Mouse (Mus musculus) neural tube, embryonic 13.5 days (tissue): ENCODE data around the gene Slit3. TPM values are rescaled to one million over a fixed set of nuclear protein-coding genes. Genes with fewer than 3 reads are reported as not detected.

Experiments used
- ATAC-seq: fragments of 200-750 bp; cut with Nextera tagmentation; 2 replicates; pipeline ENCODE4 v1.8.0; 2017; ENCODE audit warnings: low read depth, mild to moderate bottlenecking, moderate TSS enrichment, moderate library complexity
- H3K27ac ChIP-seq: fragments of 300-500 bp; sonication (generic); replicated peaks from 2 replicates; pipeline ENCODE4 v1.5.1; 2015; ENCODE audit warnings: moderate library complexity, mild to moderate bottlenecking, inconsistent platforms
- H3K27me3 ChIP-seq: fragments of 300-500 bp; sonication (generic); 2 replicates; pipeline ENCODE4 v1.6.1; 2015; ENCODE audit warnings: mild to moderate bottlenecking, inconsistent platforms
- H3K36me3 ChIP-seq: fragments of 300-500 bp; sonication (generic); 2 replicates; pipeline ENCODE4 v1.6.1; 2015; ENCODE audit warnings: mild to moderate bottlenecking, inconsistent platforms
- H3K4me1 ChIP-seq: fragments of 300-500 bp; sonication (generic); replicated peaks from 2 replicates; pipeline ENCODE4 v1.6.1; 2015; ENCODE audit warnings: inconsistent platforms
- H3K4me2 ChIP-seq: fragments of 300-500 bp; sonication (generic); 2 replicates; pipeline ENCODE4 v1.6.1; 2015; ENCODE audit warnings: inconsistent platforms, mild to moderate bottlenecking, moderate library complexity
- H3K4me3 ChIP-seq: fragments of 300-500 bp; sonication (generic); 2 replicates; pipeline ENCODE4 v1.5.1; 2015; ENCODE audit warnings: mild to moderate bottlenecking, inconsistent platforms
- H3K9ac ChIP-seq: fragments of 300-500 bp; sonication (generic); 2 replicates; pipeline ENCODE4 v1.6.1; 2015; ENCODE audit warnings: moderate library complexity, mild to moderate bottlenecking, inconsistent platforms
- H3K9me3 ChIP-seq: fragments of 300-500 bp; sonication (generic); 2 replicates; pipeline ENCODE4 v1.6.1; 2016; ENCODE audit warnings: inconsistent platforms
- WGBS: fragments of 180-500 bp; shearing (Covaris S2); methylation state at CpG from one replicate; pipeline ENCODE4 v1.1.7; 2015; 5-methylcytosine and 5-hydroxymethylcytosine counted together
- polyA plus RNA-seq: library from polyadenylated mRNA; unstranded; fragments of >200 nt; fragmentation: Nextera tagmentation; extraction: Ambion mirVana; gene quantifications from 2 replicates; pipeline ENCODE4 v1.2.1, GENCODE M21; 2015

The Slit3 gene
- polyA plus RNA-seq, 1 experiment from 2014 or later, result 31.2 TPM

DNA sequence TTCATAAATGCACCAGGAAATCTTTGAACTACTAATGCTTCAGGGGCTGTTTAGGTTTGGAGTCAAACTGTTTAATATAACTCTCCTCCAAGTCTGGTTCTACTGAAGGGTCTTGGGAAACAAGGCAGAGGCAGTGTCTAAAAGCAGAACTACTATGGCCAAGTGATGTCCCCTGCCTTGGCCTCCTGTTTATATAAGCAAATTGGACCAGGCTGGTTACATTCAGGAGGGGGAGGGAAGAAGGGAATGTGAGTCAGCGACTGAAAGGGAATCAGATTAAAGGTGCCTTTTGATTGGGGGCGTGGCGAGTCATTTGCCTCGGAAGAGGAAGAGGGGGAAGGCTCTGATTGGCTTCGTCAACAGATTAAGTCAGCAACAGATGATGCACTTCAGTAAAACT, 249.7 kb downstream of the Slit3 start:
- H3K4me3 ChIP-seq, result no peak overlapping the region
- peaks cover 69% of the 10 kb centered on the region for H3K27me3 ChIP-seq
- H3K4me2 ChIP-seq, result no peak overlapping the region
- WGBS, result 25% methylated on average over 5 of the region's 5 CpGs
- H3K4me1 ChIP-seq, result peaks cover 9% of the 10 kb centered on the region
- no peaks in the 10 kb centered on the region for H3K36me3 ChIP-seq
- ATAC-seq, result no peak
- peaks cover 8% of the 10 kb centered on the region for H3K9me3 ChIP-seq
- H3K9ac ChIP-seq, result no peak overlapping the region
- H3K27ac ChIP-seq, result no peak overlapping the region

GRCm38 (mm10) chr11:35372410-35372809, 251.4 kb downstream of the Slit3 start:
- H3K4me3 ChIP-seq, result no peak overlapping the region
- H3K36me3 ChIP-seq, result no peaks in the 10 kb centered on the region
- 0 out of 2 replicates have a peak, but pooled peaks cover 6% of the 10 kb centered on the region for H3K4me1 ChIP-seq
- WGBS, result 89% methylated on average over 3 of the region's 3 CpGs
- H3K27ac ChIP-seq, result no peak overlapping the region
- no peak overlapping the region for H3K4me2 ChIP-seq
- H3K27me3 ChIP-seq, result peaks cover 55% of the 10 kb centered on the region
- peaks cover 8% of the 10 kb centered on the region for H3K9me3 ChIP-seq
- H3K9ac ChIP-seq, result no peak overlapping the region
- no peak for ATAC-seq

DNA sequence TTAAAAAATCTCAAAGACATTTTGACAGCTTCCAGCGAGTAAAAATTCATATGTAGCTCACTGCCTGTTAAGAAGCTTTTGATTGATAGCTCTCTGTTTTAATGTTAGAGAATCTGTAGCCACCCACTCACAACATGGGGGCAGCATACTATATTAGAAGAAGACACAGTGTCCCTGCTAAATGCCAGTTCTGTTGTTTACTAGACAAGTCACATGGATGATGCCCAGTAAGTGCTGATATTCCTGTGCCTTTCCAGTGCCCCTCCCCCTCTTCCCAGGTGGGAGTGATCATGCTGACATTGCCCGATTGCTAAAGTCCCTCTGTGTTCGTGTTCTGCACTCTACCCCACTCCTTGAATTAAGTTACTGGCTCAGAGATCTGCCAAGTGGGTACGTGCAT, 254.0 kb downstream of the Slit3 start:
- 74% methylated on average over 4 of the region's 4 CpGs for WGBS
- Histone ChIP-seq H3K4me3 (no peak overlapping the region), H3K9me3 (peaks cover 8% of the 10 kb centered on the region), H3K9ac (no peak overlapping the region), H3K4me2 (no peak overlapping the region), H3K4me1 (0 out of 2 replicates have a peak, but pooled peaks cover 4% of the 10 kb centered on the region), H3K27me3 (peaks cover 37% of the 10 kb centered on the region), H3K36me3 (no peaks in the 10 kb centered on the region), H3K27ac (no peak overlapping the region)
- ATAC-seq, result no peak

DNA sequence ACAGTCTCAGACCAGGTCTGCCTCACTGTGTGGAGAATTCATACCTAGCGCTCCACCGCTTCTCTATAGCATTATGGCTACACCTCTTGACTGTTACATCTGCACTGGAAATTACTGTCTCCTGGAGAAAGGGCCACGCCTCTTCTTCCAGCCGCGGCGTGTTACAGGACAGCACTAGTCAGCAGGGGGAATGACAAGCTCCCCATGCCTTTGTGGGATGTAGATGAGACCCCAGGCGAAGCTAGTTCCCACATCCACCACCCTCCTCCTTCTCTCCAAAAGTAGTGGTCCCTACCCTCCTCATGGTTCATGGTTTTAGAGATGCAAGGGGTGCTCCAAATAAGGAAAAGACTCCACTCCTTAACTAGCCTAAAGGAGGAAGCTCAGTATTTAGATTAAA, 257.8 kb downstream of the Slit3 start:
- no peaks in the 10 kb centered on the region for H3K36me3 ChIP-seq
- ATAC-seq, result no peak
- H3K27me3 ChIP-seq, result peaks cover 22% of the 10 kb centered on the region
- no peak overlapping the region for H3K27ac ChIP-seq
- no peaks in the 10 kb centered on the region for H3K9me3 ChIP-seq
- no peaks in the 10 kb centered on the region for H3K4me1 ChIP-seq
- no peak overlapping the region for H3K9ac ChIP-seq
- WGBS, result 70% methylated on average over 7 of the region's 7 CpGs
- H3K4me2 ChIP-seq, result no peak overlapping the region
- no peak overlapping the region for H3K4me3 ChIP-seq

DNA sequence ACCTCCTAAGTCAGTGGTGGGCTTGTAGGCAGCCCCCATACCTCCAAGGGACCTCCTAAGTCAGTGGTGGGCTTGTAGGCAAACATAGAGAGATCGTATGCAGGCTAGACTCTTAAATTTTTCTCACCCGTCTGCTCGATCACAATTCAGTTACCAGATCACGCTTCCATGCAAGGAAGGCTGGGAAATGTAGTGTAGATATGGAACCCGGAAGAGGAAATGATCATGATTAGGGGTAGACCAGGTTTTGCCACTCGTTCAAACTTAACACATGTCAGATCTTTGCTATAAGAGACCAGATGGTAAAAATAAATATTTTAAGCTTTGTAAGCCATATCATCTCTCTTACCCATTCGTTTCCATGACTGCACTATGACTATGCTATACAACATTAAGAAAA, 258.4 kb downstream of the Slit3 start:
- 84% methylated on average over 7 of the region's 7 CpGs for WGBS
- H3K4me2 ChIP-seq, result no peak overlapping the region
- no peak overlapping the region for H3K9ac ChIP-seq
- no peaks in the 10 kb centered on the region for H3K9me3 ChIP-seq
- H3K4me3 ChIP-seq, result no peak overlapping the region
- H3K36me3 ChIP-seq, result no peaks in the 10 kb centered on the region
- H3K4me1 ChIP-seq, result no peaks in the 10 kb centered on the region
- ATAC-seq, result no peak
- H3K27me3 ChIP-seq, result peaks cover 28% of the 10 kb centered on the region
- H3K27ac ChIP-seq, result no peak overlapping the region

DNA sequence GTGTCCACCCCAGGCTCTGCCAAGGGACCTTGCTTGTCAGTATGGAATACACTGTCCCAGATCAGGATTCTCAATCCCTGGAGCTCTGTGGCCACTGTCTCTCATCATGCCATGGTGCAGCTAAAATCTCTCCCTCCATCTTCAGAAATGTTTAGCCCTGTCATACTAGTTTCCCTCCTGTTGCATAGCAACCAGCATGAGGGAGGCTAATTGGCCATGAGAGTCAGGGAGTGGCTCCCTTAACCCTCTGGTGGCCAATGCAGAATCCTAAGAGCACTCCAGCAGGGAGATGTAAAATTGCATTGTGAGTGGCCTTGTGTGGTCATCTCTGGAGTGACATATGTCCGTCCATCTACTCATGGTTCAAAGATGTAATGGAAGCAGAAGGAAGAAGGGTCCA, 259.7 kb downstream of the Slit3 start:
- Histone ChIP-seq H3K9me3 (no peaks in the 10 kb centered on the region), H3K9ac (no peak overlapping the region), H3K4me2 (no peak overlapping the region), H3K4me1 (no peaks in the 10 kb centered on the region), H3K27me3 (peaks cover 21% of the 10 kb centered on the region), H3K4me3 (no peak overlapping the region), H3K36me3 (no peaks in the 10 kb centered on the region), H3K27ac (no peak overlapping the region)
- ATAC-seq, result no peak
- 86% methylated on average over 1 of the region's 1 CpGs for WGBS

DNA sequence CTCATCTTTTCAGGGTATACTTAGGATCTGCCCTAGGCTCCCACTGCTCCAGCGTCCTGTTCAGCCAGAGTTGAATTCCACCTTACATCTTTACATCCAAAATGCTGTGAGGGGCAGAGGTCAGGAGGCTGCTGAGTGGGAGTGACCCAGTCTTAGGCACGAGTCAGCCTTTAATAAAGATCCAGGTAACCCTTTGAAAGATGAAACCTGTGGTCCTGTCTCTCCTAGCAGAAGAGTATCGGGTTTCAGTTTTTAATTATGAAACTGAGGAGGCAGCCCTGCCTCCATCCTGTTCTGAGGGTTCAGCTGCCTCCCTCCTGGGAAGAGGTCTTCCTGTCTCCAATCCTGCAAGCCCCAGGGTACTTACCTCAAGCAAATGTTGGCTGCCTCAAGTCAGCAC, 264.4 kb downstream of the Slit3 start:
- H3K27ac ChIP-seq, result no peak overlapping the region

GRCm38 (mm10) chr11:35387826-35388225, 266.8 kb downstream of the Slit3 start:
- Histone ChIP-seq H3K4me2 (no peak overlapping the region), H3K36me3 (no peaks in the 10 kb centered on the region), H3K27ac (no peak overlapping the region), H3K27me3 (peaks cover 24% of the 10 kb centered on the region), H3K4me3 (no peak overlapping the region), H3K9me3 (no peaks in the 10 kb centered on the region), H3K9ac (no peak overlapping the region), H3K4me1 (peaks cover 8% of the 10 kb centered on the region; the same call in 1 of the 2 replicates)
- no peak for ATAC-seq
- WGBS, result 66% methylated on average over 10 of the region's 10 CpGs

More for the DNA sequence above, 264.4 kb downstream of the Slit3 start:
- H3K4me3 ChIP-seq, result no peak overlapping the region
- H3K36me3 ChIP-seq, result no peaks in the 10 kb centered on the region
- no peak for ATAC-seq
- H3K4me2 ChIP-seq, result no peak overlapping the region
- no peaks in the 10 kb centered on the region for H3K9me3 ChIP-seq
- no peak overlapping the region for H3K9ac ChIP-seq
- H3K27me3 ChIP-seq, result peaks cover 15% of the 10 kb centered on the region
- WGBS, result 39% methylated on average over 3 of the region's 3 CpGs
- peaks cover 8% of the 10 kb centered on the region; the same call in 1 of the 2 replicates for H3K4me1 ChIP-seq

DNA sequence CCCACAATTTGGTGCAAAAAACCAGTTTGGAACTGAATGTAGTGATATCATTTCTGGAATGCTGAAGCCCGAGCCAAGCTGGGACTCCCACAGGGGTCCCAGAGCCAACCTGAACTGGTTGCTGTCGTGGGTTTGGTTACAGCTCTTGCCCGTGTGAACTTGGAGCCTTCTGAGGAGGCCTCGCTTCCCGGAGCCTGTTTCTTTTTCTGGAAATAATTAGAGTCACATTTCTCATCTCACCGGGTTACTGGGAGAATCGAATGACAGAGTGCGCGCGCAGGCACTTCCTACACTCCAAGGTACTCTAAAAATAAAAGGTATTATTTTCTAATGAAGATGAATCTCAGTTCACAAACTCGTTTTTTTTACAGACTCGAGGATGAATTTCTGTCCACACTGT, 267.4 kb downstream of the Slit3 start:
- no peak overlapping the region for H3K27ac ChIP-seq
- peaks cover 12% of the 10 kb centered on the region for H3K4me1 ChIP-seq
- H3K4me3 ChIP-seq, result no peak overlapping the region
- H3K9me3 ChIP-seq, result no peaks in the 10 kb centered on the region
- ATAC-seq, result no peak
- H3K4me2 ChIP-seq, result no peak overlapping the region
- no peak overlapping the region for H3K9ac ChIP-seq
- WGBS, result 76% methylated on average over 12 of the region's 12 CpGs
- no peaks in the 10 kb centered on the region for H3K36me3 ChIP-seq
- H3K27me3 ChIP-seq, result peaks cover 24% of the 10 kb centered on the region

DNA sequence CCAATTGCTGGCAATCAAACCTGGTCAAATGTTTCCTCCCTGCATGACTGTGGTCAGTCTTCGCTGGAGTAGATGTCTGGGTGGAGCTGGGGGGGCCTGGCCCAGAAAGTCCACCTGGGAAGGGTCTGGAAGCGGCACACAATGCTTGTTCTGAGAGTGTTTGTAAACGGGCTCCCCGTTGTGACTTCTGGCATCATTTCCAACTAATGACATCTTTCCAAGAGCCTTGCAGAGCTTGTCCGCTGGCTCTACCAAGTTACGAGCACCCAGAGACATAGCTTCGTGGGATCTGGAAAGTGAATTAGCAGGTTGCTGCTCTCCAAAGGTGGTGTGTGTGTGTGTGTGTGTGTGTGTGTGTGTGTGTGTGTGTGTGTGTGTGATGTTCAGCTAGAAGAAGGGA, 268.3 kb downstream of the Slit3 start:
- H3K4me2 ChIP-seq, result no peak overlapping the region
- peaks cover 20% of the 10 kb centered on the region for H3K4me1 ChIP-seq
- no peak overlapping the region for H3K27ac ChIP-seq
- no peak for ATAC-seq
- H3K27me3 ChIP-seq, result peaks cover 18% of the 10 kb centered on the region
- H3K9me3 ChIP-seq, result no peaks in the 10 kb centered on the region
- 62% methylated on average over 7 of the region's 7 CpGs for WGBS
- no peak overlapping the region for H3K4me3 ChIP-seq
- no peaks in the 10 kb centered on the region for H3K36me3 ChIP-seq
- H3K9ac ChIP-seq, result no peak overlapping the region

GRCm38 (mm10) chr11:35389780-35390435, 268.9 kb downstream of the Slit3 start:
- peaks cover 20% of the 10 kb centered on the region for H3K4me1 ChIP-seq
- H3K9ac ChIP-seq, result no peak overlapping the region
- H3K9me3 ChIP-seq, result no peaks in the 10 kb centered on the region
- 72% methylated on average over 9 of the region's 9 CpGs for WGBS
- peaks cover 18% of the 10 kb centered on the region for H3K27me3 ChIP-seq
- no peak overlapping the region for H3K4me3 ChIP-seq
- no peak for ATAC-seq
- no peak overlapping the region for H3K27ac ChIP-seq
- no peak overlapping the region for H3K4me2 ChIP-seq
- no peaks in the 10 kb centered on the region for H3K36me3 ChIP-seq

DNA sequence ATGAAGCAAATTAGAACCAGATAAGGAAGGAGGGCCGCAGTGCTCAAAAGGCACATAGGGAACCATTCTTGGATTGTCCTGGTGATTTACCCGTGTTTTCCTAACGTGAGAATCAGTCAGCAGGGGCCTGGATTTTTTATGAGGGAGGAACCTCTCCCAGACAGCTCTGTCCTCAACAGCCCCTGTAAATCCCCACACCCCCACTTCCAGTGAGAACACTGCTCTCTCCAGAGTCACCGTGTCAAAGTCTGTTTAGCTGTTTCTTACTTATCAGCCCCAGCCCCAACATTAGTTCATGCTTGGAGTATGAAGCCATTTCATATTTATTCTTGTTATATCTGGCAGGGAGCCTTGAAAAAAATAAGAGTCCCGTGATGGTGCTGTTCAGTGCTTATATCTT, 272.8 kb downstream of the Slit3 start:
- Histone ChIP-seq H3K27ac (no peak overlapping the region), H3K4me3 (no peak overlapping the region), H3K9me3 (no peaks in the 10 kb centered on the region), H3K4me1 (peaks cover 12% of the 10 kb centered on the region), H3K27me3 (peaks cover 25% of the 10 kb centered on the region), H3K4me2 (no peak overlapping the region), H3K9ac (no peak overlapping the region), H3K36me3 (no peaks in the 10 kb centered on the region)
- no peak for ATAC-seq
- WGBS, result 16% methylated on average over 5 of the region's 5 CpGs

GRCm38 (mm10) chr11:35395376-35395775, 274.4 kb downstream of the Slit3 start:
- Histone ChIP-seq H3K4me2 (no peak overlapping the region), H3K27ac (no peak overlapping the region), H3K4me3 (no peak overlapping the region), H3K4me1 (peaks cover 12% of the 10 kb centered on the region), H3K9ac (no peak overlapping the region), H3K9me3 (no peaks in the 10 kb centered on the region), H3K27me3 (peaks cover 21% of the 10 kb centered on the region), H3K36me3 (no peaks in the 10 kb centered on the region)
- WGBS, result 60% methylated on average over 8 of the region's 8 CpGs
- ATAC-seq, result no peak
